Mouse (Mus musculus) kidney, postnatal 14 days (tissue): ENCODE measurements at regions not wholly inside any gene's neighbourhood (a gene's known extent, or its start where the extent isn't known, plus 50 kb on each side); places are given as distances from the start of the nearest gene placed in this dataset.
A peak's percentile ranks its signal among the peaks of the same experiment; 100 is the strongest.
"Not testable (repeated sequence)": the region's sequence is repeated elsewhere in the genome, so short reads cannot be mapped to it uniquely, and the experiment has no call there.

ENCODE experiments used
- DNase-seq: peaks from one replicate; pipeline ENCODE4 v3.0.0; 2022; ENCODE audit warnings: mixed read lengths

GRCm38 (mm10) chr3:81742124-81742523 is 190.3 kb upstream of the Ctso start:
- DNase-seq, result no peak

- DNase-seq, result no peak
These were observed 182.2 kb upstream of the Ctso start for GRCm38 (mm10) chr3:81750164-81750563.

- DNase-seq, result no peak
These were observed 179.4 kb upstream of the Ctso start for GRCm38 (mm10) chr3:81752955-81753354.

- DNase-seq, result no peak
These were observed 172.0 kb upstream of the Ctso start for GRCm38 (mm10) chr3:81760383-81760782.

- DNase-seq, result no peak
These were observed 171.5 kb upstream of the Ctso start for GRCm38 (mm10) chr3:81760914-81761313.

GRCm38 (mm10) chr3:81771812-81772211 is 160.6 kb upstream of the Ctso start:
- DNase-seq, result no peak

GRCm38 (mm10) chr3:81773012-81773411 is 159.4 kb upstream of the Ctso start:
- no peak for DNase-seq

- no peak for DNase-seq
These were observed 150.3 kb upstream of the Ctso start for GRCm38 (mm10) chr3:81782081-81782480.

- peak; percentile 7 for DNase-seq
These were observed 149.4 kb upstream of the Ctso start for GRCm38 (mm10) chr3:81782921-81783541.

GRCm38 (mm10) chr3:81788915-81789314 is 143.5 kb upstream of the Ctso start:
- no peak for DNase-seq

- DNase-seq, result no peak
These were observed 142.7 kb upstream of the Ctso start for GRCm38 (mm10) chr3:81789664-81790063.

- no peak for DNase-seq
These were observed 130.3 kb upstream of the Ctso start for GRCm38 (mm10) chr3:81802096-81802495.

GRCm38 (mm10) chr3:81805745-81806144 is 126.7 kb upstream of the Ctso start:
- no peak for DNase-seq

GRCm38 (mm10) chr3:81809604-81810003 is 122.8 kb upstream of the Ctso start:
- DNase-seq, result no peak

GRCm38 (mm10) chr3:81820304-81820703 is 112.1 kb upstream of the Ctso start:
- DNase-seq, result no peak

- no peak for DNase-seq
These were observed 102.9 kb upstream of the Ctso start for GRCm38 (mm10) chr3:81829525-81829924.

GRCm38 (mm10) chr3:81829966-81830599 is 102.3 kb upstream of the Ctso start:
- no peak for DNase-seq

- DNase-seq, result peak; percentile 2
These were observed 96.8 kb upstream of the Ctso start for GRCm38 (mm10) chr3:81835380-81836157.

- DNase-seq, result no peak
These were observed 95.9 kb upstream of the Ctso start for GRCm38 (mm10) chr3:81836478-81836877.

GRCm38 (mm10) chr3:81838121-81838520 is 94.3 kb upstream of the Ctso start:
- not testable (repeated sequence) for DNase-seq

GRCm38 (mm10) chr3:81864487-81864886 is 67.9 kb upstream of the Ctso start:
- no peak for DNase-seq
